Mouse (Mus musculus) neural tube, embryonic 10.5 days (tissue): Measurements from ENCODE around the gene Magea1.
A peak's percentile ranks its signal among the peaks of the same experiment; 100 is the strongest.
"Not testable (repeated sequence)": the region's sequence is repeated elsewhere in the genome, so short reads cannot be mapped to it uniquely, and the experiment has no call there.

ENCODE experiments used
- DNase-seq: peaks from one replicate; pipeline ENCODE4 v3.0.0-alpha.2; 2017; ENCODE audit warnings: low spot score; ENCODE audit errors: extremely low spot score

The Magea1 gene

DNA sequence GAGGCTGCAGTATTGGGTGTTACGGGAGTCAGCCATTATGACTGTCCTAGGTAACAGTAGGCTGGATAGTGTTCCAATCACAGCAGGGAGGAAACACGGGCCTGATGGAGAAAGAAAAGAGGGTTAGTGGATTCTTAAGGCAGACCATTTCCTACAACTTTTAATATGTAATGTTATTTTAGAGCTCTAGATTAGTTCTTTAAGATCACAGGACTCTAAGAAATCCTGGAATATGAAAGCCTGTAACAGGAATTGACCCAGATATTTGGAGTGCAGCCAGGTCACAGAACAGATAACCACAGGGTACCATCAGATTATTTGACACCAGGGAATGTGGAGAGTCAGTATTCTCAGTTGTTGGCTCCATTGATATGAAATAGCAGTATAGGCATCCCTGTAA lies at the start of gene Magea1:
Gene Magea1 (minus strand): TSS at position 101 of the 400 bp plus-strand sequence.
- not testable (repeated sequence) for DNase-seq

DNA sequence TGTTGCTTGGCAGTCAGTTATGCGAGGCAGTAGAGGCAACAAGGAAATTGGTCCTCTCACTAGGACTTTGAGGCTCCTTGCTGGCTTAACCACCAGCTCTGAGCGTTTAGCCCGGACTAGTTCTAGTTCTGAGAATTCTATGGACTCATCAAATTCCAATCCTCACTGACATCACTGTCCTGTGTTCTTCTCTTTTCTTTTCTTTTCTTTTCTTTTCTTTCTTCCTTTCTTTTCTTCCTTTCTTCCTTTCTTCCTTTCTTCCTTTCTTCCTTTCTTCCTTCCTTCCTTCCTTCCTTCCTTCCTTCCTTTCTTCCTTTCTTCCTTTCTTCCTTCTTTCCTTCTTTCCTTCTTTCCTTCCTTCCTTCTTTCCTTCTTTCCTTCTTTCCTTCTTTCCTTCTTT lies 38.7 kb upstream of the Magea1 start, which contains the start of gene Cldn34b2:
Gene Cldn34b2 (minus strand): TSS at position 101 of the 400 bp plus-strand sequence.
- DNase-seq, result not testable (repeated sequence)

DNA sequence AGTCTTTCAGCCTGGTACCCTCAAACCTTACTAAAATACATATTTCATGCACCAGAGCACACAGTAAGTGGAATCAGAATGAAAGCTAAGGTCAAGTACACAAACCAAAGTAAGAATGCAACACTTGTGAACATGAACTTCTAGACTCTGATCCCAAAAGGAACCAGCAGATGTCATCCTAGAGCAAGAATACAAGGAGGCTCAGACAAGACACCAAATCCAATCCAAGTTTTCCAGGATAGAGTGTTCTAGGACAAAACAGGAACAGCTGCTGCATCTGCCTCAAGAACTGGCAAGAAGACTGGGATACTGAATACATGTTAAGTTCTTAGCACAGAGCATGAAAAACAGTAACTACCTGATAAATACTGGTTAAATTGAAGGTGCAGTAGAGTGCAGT lies 8.4 kb upstream of the Magea1 start:
- DNase-seq, result peak; percentile 10

DNA sequence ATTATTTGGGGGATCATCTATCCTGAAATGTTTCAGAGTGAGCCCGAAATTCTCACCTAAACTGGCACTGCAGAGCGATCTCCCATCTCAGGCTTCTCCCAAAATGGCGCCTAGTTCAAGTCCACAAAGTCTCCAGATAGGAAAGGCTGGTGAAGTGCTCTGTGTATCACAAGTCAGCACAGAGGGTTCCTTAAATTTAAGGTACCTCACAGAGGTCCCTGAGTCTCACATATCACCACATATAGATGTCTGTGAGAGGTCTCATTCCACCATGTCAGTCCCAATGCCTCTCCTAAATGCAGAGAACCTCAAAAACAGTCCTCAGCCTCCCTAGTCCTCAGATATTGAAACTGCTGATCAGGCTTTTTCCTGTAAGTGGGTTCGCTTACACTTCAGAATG lies 4.0 kb upstream of the Magea1 start, which contains the start of gene Magea2:
Gene Magea2 (minus strand): TSS at position 101 of the 400 bp plus-strand sequence.
- DNase-seq, result not testable (repeated sequence)

DNA sequence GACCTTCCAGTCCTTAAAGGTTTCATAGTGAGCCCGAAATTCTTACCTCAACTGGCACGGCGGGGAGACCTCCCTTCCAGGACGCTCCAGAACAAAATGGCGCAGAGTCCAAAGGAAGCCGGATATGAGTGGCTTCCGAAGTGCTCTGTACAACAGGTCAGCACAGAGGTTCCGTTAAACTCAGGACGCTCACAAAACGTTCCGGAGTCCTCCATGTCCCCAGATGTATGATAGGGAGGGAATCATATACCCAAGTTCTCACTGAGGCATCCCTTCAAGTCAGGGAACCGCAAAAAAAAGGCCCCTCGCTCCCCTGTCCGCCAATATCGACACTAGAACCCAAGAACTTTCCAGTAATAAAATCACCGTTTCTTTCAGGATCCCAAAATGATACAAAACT lies 26.5 kb downstream of the Magea1 start, which contains the start of gene Magea5:
Gene Magea5 (minus strand): TSS at position 101 of the 400 bp plus-strand sequence.
- not testable (repeated sequence) for DNase-seq
